Mouse (Mus musculus): Measurements from ENCODE around the gene Cox7a2. TPM values are rescaled to one million over a fixed set of nuclear protein-coding genes. Genes with fewer than 3 reads are reported as not detected.
A peak's percentile ranks its signal among the peaks of the same experiment; 100 is the strongest.

Cox7a2 gene
- polyA plus RNA-seq, 1 experiment from 2014 or later: 634 TPM

DNA sequence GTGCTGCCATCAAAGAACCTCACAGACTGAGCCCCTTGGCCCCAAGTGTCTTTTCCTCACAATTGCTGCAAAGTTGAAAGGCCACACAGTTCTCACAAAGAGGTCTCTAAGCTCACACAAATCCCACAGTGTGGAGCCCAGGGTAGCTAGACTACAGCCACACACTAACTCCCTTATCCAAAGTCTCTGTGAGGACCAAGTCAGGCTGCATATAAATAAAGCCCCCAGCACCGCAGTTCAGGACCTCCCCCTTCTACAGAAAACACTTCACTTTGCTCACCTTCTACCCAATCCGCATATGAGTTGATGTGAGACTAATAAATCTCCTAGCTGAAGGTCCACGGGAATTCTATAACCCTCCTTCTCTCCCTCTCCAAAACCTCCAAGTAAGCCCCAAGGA is 24.8 kb upstream of the Cox7a2 start:
- no peaks in the 10 kb centered on the region for H3K9me3 ChIP-seq

DNA sequence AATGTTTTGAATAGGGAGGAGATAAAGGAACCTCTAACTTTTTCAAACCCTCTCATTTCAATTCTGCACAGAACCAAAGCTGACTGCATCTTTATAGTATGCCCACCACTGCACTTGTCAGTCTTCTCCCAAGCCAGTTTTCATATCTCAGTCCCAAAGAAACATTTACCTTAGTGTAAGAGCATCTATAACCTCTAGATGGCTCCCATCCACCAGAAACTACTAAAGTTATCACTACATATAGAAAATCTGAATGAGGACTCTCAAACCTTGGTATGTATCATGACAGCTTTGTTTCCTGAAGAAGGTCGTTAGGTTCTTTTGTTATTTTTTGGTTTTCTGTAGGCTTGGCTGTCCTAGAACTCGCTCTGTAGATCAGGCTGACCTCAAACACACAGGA is 19.7 kb upstream of the Cox7a2 start:
- Histone ChIP-seq H3K36me3 (peaks cover 12% of the 10 kb centered on the region), H3K27ac (replicated peaks) (no peak overlapping the region), H3K4me2 (replicated peaks) (no peak overlapping the region), H3K4me1 (0 out of 2 replicates have a peak, but pooled peaks cover 2% of the 10 kb centered on the region), H3K9me3 (no peaks in the 10 kb centered on the region), H3K9ac (replicated peaks) (no peak overlapping the region), H3K27me3 (no peaks in the 10 kb centered on the region), H3K4me3 (no peak overlapping the region)
- WGBS: 74% methylated on average over 2 of the region's 2 CpGs
- ATAC-seq (ENCODE audit: low FRiP score, low read depth): no peak

More for the DNA sequence above, 24.8 kb upstream of the Cox7a2 start:
- Histone ChIP-seq H3K4me2 (replicated peaks) (no peak overlapping the region), H3K27me3 (no peaks in the 10 kb centered on the region), H3K27ac (replicated peaks) (no peak overlapping the region), H3K9ac (replicated peaks) (no peak overlapping the region), H3K4me3 (no peak overlapping the region), H3K4me1 (peaks cover 19% of the 10 kb centered on the region), H3K36me3 (no peaks in the 10 kb centered on the region)
- no peak for ATAC-seq (ENCODE audit: low FRiP score, low read depth)
- 64% methylated on average over 3 of the region's 3 CpGs for WGBS

DNA sequence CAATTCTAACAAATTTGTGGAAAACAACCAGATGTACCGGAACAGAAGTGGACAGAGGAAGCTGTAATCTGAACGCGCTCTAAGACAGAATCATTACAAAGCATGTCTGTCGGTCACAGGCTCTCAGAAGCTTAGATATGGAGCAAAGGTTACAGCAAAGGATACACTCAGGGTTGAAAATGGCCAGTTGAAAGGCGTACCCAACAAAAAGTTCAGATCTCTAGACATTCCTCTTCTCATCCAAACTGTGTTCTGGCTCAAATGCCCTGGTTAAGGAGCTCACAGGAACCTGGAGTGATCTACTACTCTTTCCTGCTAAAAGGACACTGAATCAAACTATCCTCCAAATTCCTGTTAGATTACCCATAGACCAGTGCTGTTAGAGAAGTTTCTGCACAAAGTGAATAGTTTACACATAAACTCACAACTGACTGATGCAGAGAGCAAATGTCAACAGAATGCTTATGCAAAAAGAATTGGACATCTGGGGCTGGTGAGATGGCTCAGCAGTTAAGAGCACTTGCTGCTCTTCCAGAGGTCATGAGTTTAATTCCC is 7.4 kb upstream of the Cox7a2 start:
- no peak overlapping the region for H3K4me3 ChIP-seq
- H3K4me1 ChIP-seq: no peaks in the 10 kb centered on the region
- H3K9me3 ChIP-seq: no peaks in the 10 kb centered on the region
- no peak overlapping the region for H3K9ac ChIP-seq (replicated peaks)
- 97% methylated on average over 5 of the region's 5 CpGs for WGBS
- no peak for ATAC-seq (ENCODE audit: low FRiP score, low read depth)
- H3K4me2 ChIP-seq (replicated peaks): no peak overlapping the region
- H3K27me3 ChIP-seq: no peaks in the 10 kb centered on the region
- no peaks in the 10 kb centered on the region; the same call in 1 of the 2 replicates for H3K36me3 ChIP-seq
- H3K27ac ChIP-seq (replicated peaks): no peak overlapping the region

DNA sequence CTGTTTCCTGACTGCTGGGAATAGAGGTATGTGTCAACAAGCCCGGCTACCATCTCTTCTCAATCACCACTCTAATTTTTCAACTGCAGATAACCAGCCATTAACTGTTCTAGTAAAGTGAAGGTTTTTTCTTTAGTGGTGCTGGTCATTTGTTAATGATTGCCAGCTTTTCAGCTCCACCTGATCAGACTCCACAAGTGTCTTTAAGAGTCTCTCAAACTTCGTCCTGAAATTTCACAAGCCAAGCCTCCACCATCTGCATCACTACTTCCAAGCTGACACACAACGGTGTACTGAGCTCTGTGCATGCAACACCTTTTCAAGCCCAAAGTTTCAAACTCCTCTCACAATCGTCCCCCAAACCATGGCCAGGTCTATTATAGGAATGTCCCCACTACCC is 5.7 kb upstream of the Cox7a2 start:
- Histone ChIP-seq H3K27me3 (no peaks in the 10 kb centered on the region), H3K27ac (replicated peaks) (no peak overlapping the region), H3K4me2 (replicated peaks) (no peak overlapping the region), H3K4me3 (no peak overlapping the region), H3K9me3 (no peaks in the 10 kb centered on the region), H3K36me3 (no peaks in the 10 kb centered on the region), H3K9ac (replicated peaks) (no peak overlapping the region), H3K4me1 (no peaks in the 10 kb centered on the region)
- WGBS: 91% methylated on average over 4 of the region's 4 CpGs
- no peak for ATAC-seq (ENCODE audit: low FRiP score, low read depth)

DNA sequence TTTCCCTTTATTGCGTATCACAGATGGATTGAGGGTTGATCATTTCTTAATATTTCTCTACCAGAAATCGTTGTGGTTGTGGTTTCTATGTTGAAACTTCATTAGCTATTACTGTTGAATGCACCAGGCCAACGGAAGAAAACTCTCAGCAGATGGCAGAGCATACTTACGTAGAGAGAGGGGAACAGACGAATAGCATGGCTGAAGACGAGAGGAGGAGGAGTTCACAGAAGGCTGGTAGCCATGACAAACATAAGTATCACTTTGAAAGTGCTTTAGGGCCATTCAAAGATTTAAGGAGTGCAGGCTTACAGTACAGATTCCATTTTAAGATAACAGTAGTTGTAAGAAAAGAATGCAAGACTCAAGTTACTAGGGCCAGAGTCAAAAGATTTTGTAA is 2.8 kb upstream of the Cox7a2 start:
- H3K27me3 ChIP-seq: no peaks in the 10 kb centered on the region
- no peak overlapping the region for H3K4me3 ChIP-seq
- ATAC-seq (ENCODE audit: low FRiP score, low read depth): no peak
- no peak overlapping the region for H3K4me2 ChIP-seq (replicated peaks)
- peaks cover 7% of the 10 kb centered on the region for H3K4me1 ChIP-seq
- H3K36me3 ChIP-seq: 0 out of 2 replicates have a peak, but pooled peaks cover 3% of the 10 kb centered on the region
- H3K9me3 ChIP-seq: no peaks in the 10 kb centered on the region
- H3K27ac ChIP-seq (replicated peaks): no peak overlapping the region
- no peak overlapping the region for H3K9ac ChIP-seq (replicated peaks)
- WGBS: 84% methylated on average over 6 of the region's 6 CpGs

DNA sequence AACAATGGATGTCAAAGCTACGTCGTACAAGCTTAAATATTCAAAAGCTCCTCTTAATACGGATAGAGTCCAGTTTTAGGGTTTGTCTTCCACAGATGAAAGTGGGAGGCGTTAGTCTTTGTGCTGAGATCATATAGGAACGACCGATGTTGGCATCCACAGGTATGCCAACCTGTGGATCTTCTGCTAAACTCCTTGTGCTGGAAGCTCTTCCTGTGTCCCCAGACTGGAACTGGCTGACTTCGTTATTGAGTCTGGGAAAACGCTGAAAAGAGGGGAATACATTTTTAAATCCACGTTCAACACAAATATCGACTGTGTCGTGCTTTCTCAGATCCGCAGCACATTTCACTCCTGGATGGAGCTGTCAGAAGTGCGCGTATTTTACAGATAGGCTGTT is 398 bp upstream of the Cox7a2 start:
- peak overlapping the region; percentile 88 for H3K27ac ChIP-seq (replicated peaks)
- peak overlapping the region; percentile 78 for H3K9ac ChIP-seq (replicated peaks)
- no peaks in the 10 kb centered on the region for H3K9me3 ChIP-seq
- 11% methylated on average over 14 of the region's 14 CpGs for WGBS
- H3K4me3 ChIP-seq: peak overlapping the region; percentile 85
- peak; percentile 48; the same call in 1 of the 2 replicates for ATAC-seq (ENCODE audit: low FRiP score, low read depth)
- peaks cover 18% of the 10 kb centered on the region for H3K36me3 ChIP-seq
- peak overlapping the region; percentile 69 for H3K4me2 ChIP-seq (replicated peaks)
- peaks cover 7% of the 10 kb centered on the region for H3K4me1 ChIP-seq
- H3K27me3 ChIP-seq: no peaks in the 10 kb centered on the region

DNA sequence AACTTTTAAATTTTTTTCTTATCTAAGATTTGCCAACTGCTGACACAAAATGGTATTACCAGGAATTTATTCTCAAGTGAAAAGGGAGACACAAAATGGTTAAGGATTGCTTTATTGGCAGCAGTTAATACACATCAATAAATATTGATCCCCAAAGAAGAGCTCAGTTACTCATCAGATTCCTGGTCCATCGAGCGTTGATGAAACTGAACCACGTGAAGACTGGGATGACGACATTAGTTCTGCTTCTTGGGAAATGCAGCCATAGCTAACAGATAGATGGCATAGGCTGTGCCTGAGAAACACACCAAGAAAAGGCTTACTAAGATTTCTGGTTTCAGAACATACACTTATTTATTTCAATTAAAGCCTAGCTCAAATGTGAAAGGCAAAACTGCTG is 4.4 kb downstream of the Cox7a2 start:
- Histone ChIP-seq H3K4me2 (replicated peaks) (no peak overlapping the region), H3K4me3 (no peak overlapping the region), H3K27me3 (no peaks in the 10 kb centered on the region), H3K36me3 (peaks cover 37% of the 10 kb centered on the region), H3K9me3 (no peaks in the 10 kb centered on the region), H3K4me1 (peaks cover 7% of the 10 kb centered on the region), H3K27ac (replicated peaks) (no peak overlapping the region), H3K9ac (replicated peaks) (no peak overlapping the region)
- WGBS: 90% methylated on average over 4 of the region's 4 CpGs
- no peak for ATAC-seq (ENCODE audit: low FRiP score, low read depth)

DNA sequence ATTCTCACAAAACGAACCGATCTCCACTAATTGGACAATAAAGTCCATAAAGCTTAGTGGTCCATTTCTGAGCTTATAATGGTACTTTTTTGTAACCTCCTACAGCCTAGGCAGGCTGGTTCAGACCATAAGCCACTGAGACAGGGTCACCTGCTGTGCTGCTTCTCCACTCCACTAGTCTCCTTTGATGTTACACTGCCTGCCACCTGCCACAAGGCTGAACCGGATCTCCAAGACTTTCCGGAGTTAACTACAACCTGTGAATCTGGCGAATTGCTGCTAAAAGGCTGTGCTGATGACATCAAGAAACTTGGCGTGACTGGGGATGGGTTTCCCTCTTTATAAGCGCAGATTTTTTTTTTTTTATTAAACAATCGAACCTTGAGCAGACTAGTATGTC is 7.8 kb downstream of the Cox7a2 start:
- WGBS: 85% methylated on average over 8 of the region's 8 CpGs
- no peak for ATAC-seq (ENCODE audit: low FRiP score, low read depth)
- Histone ChIP-seq H3K4me3 (no peak overlapping the region), H3K27me3 (no peaks in the 10 kb centered on the region), H3K9me3 (no peaks in the 10 kb centered on the region), H3K4me2 (replicated peaks) (no peak overlapping the region), H3K36me3 (peaks cover 29% of the 10 kb centered on the region), H3K27ac (replicated peaks) (no peak overlapping the region), H3K4me1 (no peaks in the 10 kb centered on the region), H3K9ac (replicated peaks) (no peak overlapping the region)

DNA sequence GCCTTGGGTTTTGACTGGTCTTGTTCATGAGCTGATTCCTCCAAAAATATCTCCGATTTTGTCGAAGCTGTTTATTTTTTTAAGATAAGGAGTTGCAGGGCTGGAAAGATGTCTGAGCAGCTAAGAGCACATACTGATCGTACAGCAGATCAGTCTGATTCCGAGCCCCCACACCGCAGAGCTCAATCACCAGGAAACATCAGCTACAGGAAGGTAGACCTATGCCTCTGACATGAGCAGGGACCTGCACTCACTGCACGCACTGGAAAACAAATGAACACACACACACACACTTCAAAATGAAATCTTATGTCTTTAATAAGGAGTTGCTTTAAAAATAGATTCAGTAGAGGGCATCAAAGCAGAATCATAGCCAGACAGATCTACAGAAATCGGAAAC is 9.0 kb downstream of the Cox7a2 start:
- no peak overlapping the region for H3K4me2 ChIP-seq (replicated peaks)
- WGBS: 90% methylated on average over 7 of the region's 7 CpGs
- ATAC-seq (ENCODE audit: low FRiP score, low read depth): no peak
- no peaks in the 10 kb centered on the region for H3K4me1 ChIP-seq
- no peak overlapping the region for H3K9ac ChIP-seq (replicated peaks)
- H3K9me3 ChIP-seq: no peaks in the 10 kb centered on the region
- H3K4me3 ChIP-seq: no peak overlapping the region
- H3K27ac ChIP-seq (replicated peaks): no peak overlapping the region
- peaks cover 25% of the 10 kb centered on the region for H3K36me3 ChIP-seq
- H3K27me3 ChIP-seq: no peaks in the 10 kb centered on the region

DNA sequence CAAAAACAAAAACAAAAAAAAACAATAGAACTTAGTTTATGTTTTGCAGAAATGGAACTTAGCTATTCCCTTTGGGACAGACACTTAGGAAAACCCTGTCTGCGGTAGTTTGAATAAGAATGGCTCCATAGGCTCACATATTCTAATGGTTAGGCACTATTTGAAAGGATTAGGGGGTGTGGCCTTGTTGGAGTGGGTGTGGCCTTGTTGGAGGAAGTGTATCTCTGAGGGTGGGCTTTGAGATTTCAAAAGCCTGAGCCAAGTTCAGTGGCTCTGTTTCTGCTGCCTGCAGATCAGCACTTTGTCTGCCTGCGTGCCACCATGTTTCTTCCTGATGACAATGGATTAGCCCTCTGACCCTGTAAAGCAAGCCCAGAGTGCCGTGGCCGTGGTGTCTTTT is 14.6 kb downstream of the Cox7a2 start:
- no peak overlapping the region for H3K27ac ChIP-seq (replicated peaks)
- no peaks in the 10 kb centered on the region for H3K9me3 ChIP-seq
- no peaks in the 10 kb centered on the region for H3K36me3 ChIP-seq
- no peak overlapping the region for H3K9ac ChIP-seq (replicated peaks)
- no peaks in the 10 kb centered on the region for H3K4me1 ChIP-seq
- no peak overlapping the region for H3K4me2 ChIP-seq (replicated peaks)
- no peak for ATAC-seq (ENCODE audit: low FRiP score, low read depth)
- H3K4me3 ChIP-seq: no peak overlapping the region
- 55% methylated on average over 4 of the region's 4 CpGs for WGBS
- H3K27me3 ChIP-seq: no peaks in the 10 kb centered on the region

DNA sequence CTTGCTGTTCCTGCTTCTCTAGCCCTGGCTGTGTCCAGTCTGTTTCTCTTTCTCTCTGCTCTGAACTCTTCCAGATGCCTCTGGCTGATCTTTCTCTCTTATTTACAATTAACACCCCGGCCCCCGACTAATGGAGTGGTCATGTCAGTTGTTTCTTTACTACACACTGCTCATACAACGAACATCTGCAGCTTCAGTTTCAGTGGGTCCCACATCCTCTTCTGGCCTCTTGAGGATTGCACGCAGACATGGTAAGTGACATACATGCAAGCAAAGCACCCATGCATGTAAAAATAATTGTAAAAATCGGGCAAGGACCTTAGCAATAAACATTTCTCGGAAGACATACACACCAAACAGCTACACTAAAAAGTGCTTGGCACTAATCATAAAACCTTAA is 24.1 kb downstream of the Cox7a2 start:
- H3K4me3 ChIP-seq: no peak overlapping the region
- H3K27ac ChIP-seq (replicated peaks): no peak overlapping the region
- no peaks in the 10 kb centered on the region for H3K36me3 ChIP-seq
- H3K9me3 ChIP-seq: no peaks in the 10 kb centered on the region
- H3K4me1 ChIP-seq: no peaks in the 10 kb centered on the region
- 89% methylated on average over 6 of the region's 6 CpGs for WGBS
- H3K9ac ChIP-seq (replicated peaks): no peak overlapping the region
- no peak overlapping the region for H3K4me2 ChIP-seq (replicated peaks)
- ATAC-seq (ENCODE audit: low FRiP score, low read depth): no peak
- no peaks in the 10 kb centered on the region for H3K27me3 ChIP-seq

DNA sequence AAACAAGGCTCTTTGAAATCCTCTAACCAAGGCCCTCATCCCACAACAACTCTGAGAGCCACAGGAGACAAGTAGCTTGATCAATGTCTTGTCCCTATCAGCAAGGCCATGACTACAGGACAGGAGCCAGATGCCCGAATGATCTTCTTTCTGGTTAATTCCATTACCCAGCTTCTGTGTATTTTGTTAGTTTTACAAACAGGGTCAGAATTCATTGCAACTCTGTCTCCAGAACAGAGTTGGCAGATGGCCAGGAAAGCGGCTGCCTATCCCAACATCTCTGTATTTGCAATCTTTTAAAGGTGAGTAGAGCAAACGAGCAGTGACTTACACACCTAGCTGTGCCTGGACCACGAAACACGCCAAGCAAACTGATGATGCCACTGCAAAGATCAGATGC is 29.4 kb downstream of the Cox7a2 start:
- H3K9ac ChIP-seq (replicated peaks): no peak overlapping the region
- no peak for ATAC-seq (ENCODE audit: low FRiP score, low read depth)
- no peak overlapping the region for H3K4me2 ChIP-seq (replicated peaks)
- H3K36me3 ChIP-seq: no peaks in the 10 kb centered on the region
- H3K4me3 ChIP-seq: no peak overlapping the region
- no peak overlapping the region for H3K27ac ChIP-seq (replicated peaks)
- H3K9me3 ChIP-seq: no peaks in the 10 kb centered on the region
- WGBS: 90% methylated on average over 5 of the region's 5 CpGs
- H3K27me3 ChIP-seq: no peaks in the 10 kb centered on the region
- H3K4me1 ChIP-seq: no peaks in the 10 kb centered on the region

DNA sequence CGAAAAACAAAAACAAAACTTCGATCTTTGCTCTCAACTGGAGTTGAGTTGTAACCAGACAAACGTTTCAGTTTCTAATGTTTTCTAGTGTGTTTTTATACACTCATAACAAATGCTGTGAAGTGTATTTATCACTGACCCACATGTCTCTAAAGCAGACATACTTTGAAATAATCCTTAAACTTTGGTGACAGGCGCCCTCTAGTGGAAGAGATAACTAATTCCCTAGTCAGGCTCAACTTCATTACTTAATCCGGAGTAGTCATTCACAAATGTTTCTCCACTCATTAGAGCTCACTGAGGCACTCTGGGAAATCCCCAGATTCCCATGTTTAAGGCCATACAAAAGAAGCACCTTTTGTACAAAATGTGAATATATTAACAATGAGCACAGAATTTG is 36.6 kb downstream of the Cox7a2 start:
- no peaks in the 10 kb centered on the region for H3K9me3 ChIP-seq
- WGBS: 34% methylated on average over 5 of the region's 5 CpGs
- no peak overlapping the region for H3K9ac ChIP-seq (replicated peaks)
- H3K4me3 ChIP-seq: no peak overlapping the region
- H3K36me3 ChIP-seq: no peaks in the 10 kb centered on the region
- peaks cover 19% of the 10 kb centered on the region for H3K4me1 ChIP-seq
- no peak overlapping the region for H3K27ac ChIP-seq (replicated peaks)
- peaks cover 41% of the 10 kb centered on the region for H3K27me3 ChIP-seq
- no peak for ATAC-seq (ENCODE audit: low FRiP score, low read depth)
- H3K4me2 ChIP-seq (replicated peaks): no peak overlapping the region

All from midbrain, embryonic 12.5 days (tissue).